Mouse (Mus musculus): ENCODE results near the gene Olfr67. TPM values are rescaled to one million over a fixed set of nuclear protein-coding genes. Genes with fewer than 3 reads are reported as not detected.
"Not testable (repeated sequence)": the region's sequence is repeated elsewhere in the genome, so short reads cannot be mapped to it uniquely, and the experiment has no call there.

Gene Olfr67
- total RNA-seq, 4 experiments from 2014 or later = not detected

DNA sequence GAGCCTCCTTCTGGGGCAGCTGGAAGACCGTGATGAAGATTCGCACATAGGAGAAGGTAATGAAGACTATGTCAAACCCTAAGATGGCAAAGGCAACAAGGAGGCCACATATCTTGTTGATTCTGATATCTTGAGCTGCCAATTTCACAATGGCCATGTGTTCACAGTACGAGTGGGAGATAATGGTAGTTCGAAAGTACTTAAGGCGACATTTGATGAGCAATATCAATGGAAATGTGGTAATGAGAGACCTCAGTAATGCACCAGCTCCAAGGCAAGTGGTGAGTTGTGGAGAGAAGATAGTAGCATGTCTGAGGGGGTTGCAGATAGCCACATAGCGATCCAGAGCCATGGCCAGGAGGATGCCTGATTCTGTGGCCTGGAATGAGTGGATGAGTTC is 23.9 kb downstream of the Olfr67 start:
- not testable (repeated sequence) for DNase-seq

DNA sequence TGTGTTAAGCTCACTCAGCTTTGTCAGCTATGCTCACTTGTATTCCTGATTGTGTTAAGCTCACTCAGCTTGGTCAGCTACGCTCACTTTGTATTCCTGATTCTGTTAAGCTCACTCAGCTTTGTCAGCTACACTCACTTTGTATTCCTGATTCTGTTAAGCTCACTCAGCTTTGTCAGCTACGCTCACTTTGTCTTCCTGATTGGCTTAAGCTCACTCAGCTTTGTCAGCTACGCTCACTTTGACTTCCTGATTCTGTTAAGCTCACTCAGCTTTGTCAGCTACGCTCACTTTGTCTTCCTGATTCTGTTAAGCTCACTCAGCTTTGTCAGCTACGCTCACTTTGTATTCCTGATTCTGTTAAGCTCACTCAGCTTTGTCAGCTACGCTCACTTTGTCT is 29.4 kb downstream of the Olfr67 start:
- DNase-seq = not testable (repeated sequence)

DNA sequence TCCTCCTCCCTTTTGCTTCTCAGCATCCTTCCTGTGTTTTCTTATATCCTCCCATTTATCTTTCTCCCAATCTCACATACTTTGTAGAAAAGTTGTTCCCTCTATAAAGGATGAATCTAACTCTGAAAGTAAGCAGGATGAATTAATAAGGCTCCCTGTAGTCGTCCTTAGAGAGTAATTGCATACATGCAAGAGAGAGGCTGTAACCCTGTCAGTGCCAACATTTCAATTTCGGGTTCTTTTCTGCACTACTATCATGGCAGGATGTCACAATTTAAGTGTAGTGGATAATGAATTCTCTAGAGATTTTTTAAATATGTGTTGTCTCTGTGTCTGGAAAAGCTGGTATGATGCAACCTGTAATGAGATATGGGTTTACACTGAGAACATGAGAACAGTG is 34.4 kb downstream of the Olfr67 start, which contains the start of gene Olfr630:
Gene Olfr630 (minus strand): TSS at position 101 of the 400 bp plus-strand sequence.
- no peak for DNase-seq

DNA sequence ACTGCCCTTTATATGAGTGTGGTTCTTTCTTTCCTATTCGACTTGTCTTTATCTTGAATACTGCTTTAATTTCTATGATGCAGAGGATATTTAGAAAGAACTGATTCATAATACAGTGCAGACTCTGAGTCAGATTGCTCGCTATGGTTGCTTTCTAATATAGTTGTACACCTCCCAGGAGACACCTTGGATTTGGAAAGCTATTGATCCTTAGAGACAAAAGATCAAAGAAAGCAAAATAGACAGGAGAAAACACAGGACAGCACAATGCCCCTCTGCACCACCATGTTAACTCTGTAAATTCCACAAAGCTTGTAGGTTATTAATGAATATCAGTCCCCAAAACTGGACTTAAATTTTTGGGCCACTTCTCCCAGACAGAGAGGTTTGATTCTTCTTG is 46.8 kb downstream of the Olfr67 start, which contains the start of gene Olfr629:
Gene Olfr629 (minus strand): TSS at position 101 of the 400 bp plus-strand sequence.
- DNase-seq = no peak

Other genes with a start within 250 kb of the Olfr67 start
- gene Olfr612, start 249.1 kb downstream of the Olfr67 start, total RNA-seq (2022) = not detected
- not detected for gene Olfr613, start 243.7 kb downstream of the Olfr67 start, total RNA-seq (2022)
- not detected for gene Olfr615, start 235.7 kb downstream of the Olfr67 start, total RNA-seq (2022)
- gene Olfr616, start 222.7 kb downstream of the Olfr67 start, total RNA-seq (2022) = not detected
- not detected for gene Olfr617, start 218.8 kb downstream of the Olfr67 start, total RNA-seq (2022)
- not detected for gene Olfr618, start 201.7 kb downstream of the Olfr67 start, total RNA-seq (2022)
- not detected for gene Olfr619, start 191.2 kb downstream of the Olfr67 start, total RNA-seq (2022)
- not detected for gene Olfr620, start 179.3 kb downstream of the Olfr67 start, total RNA-seq (2022)
- not detected for gene Olfr622, start 149.1 kb downstream of the Olfr67 start, total RNA-seq (2022)
- gene Olfr623, start 128.1 kb downstream of the Olfr67 start, total RNA-seq (2022) = not detected
- gene Olfr624, start 120.6 kb downstream of the Olfr67 start, total RNA-seq (2022) = under 1 TPM in 1 of 4 experiments, not detected in 3; 0.06 TPM
- not detected for gene Olfr625-ps1, start 109.1 kb downstream of the Olfr67 start, total RNA-seq (2022)
- gene Olfr243, start 77.2 kb downstream of the Olfr67 start, total RNA-seq (2022) = not detected
- not detected for gene Olfr628, start 61.4 kb downstream of the Olfr67 start, total RNA-seq (2022)
- gene Olfr629, start 46.9 kb downstream of the Olfr67 start, total RNA-seq (2022) = not detected
- gene Olfr630, start 34.5 kb downstream of the Olfr67 start, total RNA-seq (2022) = not detected
- gene Olfr69, start 20.2 kb downstream of the Olfr67 start, total RNA-seq (2022) = not detected
- gene Olfr68, start 12.1 kb downstream of the Olfr67 start, total RNA-seq (2022) = not detected
- gene Hbb-bt, start 22.2 kb upstream of the Olfr67 start, total RNA-seq (2022) = 100 to 1,000 TPM in 1 of 4 experiments, 10 to 100 TPM in 3; 78.2 to 176 (median 90.4) TPM
- 1,000 to 10,000 TPM in 1 of 4 experiments, 100 to 1,000 TPM in 3; 738 to 2,114 (median 834) TPM for gene Hbb-bs, start 36.3 kb upstream of the Olfr67 start, total RNA-seq (2022)
- not detected for gene Hbb-bh2, start 48.7 kb upstream of the Olfr67 start, total RNA-seq (2022)
- gene Hbb-bh1, start 51.3 kb upstream of the Olfr67 start, total RNA-seq (2022) = not detected
- not detected for gene Hbb-y, start 61.4 kb upstream of the Olfr67 start, total RNA-seq (2022)
- gene Olfr66, start 94.4 kb upstream of the Olfr67 start, total RNA-seq (2022) = not detected
- not detected for gene Olfr64, start 102.7 kb upstream of the Olfr67 start, total RNA-seq (2022)
- gene Olfr65, start 111.7 kb upstream of the Olfr67 start, total RNA-seq (2022) = not detected
- not detected for gene Olfr631, start 137.0 kb upstream of the Olfr67 start, total RNA-seq (2022)
- gene Olfr632, start 142.5 kb upstream of the Olfr67 start, total RNA-seq (2022) = not detected
- not detected for gene Olfr633, start 152.6 kb upstream of the Olfr67 start, total RNA-seq (2022)
- gene Olfr635, start 179.3 kb upstream of the Olfr67 start, total RNA-seq (2022) = under 1 TPM in 3 of 4 experiments, not detected in 1; 0.03 to 0.06 (median 0.06) TPM
- not detected for gene Olfr638, start 206.9 kb upstream of the Olfr67 start, total RNA-seq (2022)
- gene Olfr639, start 225.5 kb upstream of the Olfr67 start, total RNA-seq (2022) = under 1 TPM in 2 of 4 experiments, not detected in 2; 0.05 to 0.09 TPM
- not detected for gene Olfr640, start 233.8 kb upstream of the Olfr67 start, total RNA-seq (2022)
- gene Olfr641, start 243.6 kb upstream of the Olfr67 start, total RNA-seq (2022) = not detected